Mouse (Mus musculus) bone marrow macrophage, adult 2 months (primary cell): ENCODE data around the gene Gm20388.

ENCODE experiments used
- CTCF ChIP-seq: IDR thresholded peaks from 2 replicates; pipeline ENCODE4 v1.5.1; 2012; ENCODE audit warnings: low read depth, mild to moderate bottlenecking, low read length, moderate library complexity
- POLR2A ChIP-seq: IDR thresholded peaks from 2 replicates; pipeline ENCODE4 v1.6.1; 2012; ENCODE audit warnings: mild to moderate bottlenecking, low read depth, low read length, borderline replicate concordance

DNA sequence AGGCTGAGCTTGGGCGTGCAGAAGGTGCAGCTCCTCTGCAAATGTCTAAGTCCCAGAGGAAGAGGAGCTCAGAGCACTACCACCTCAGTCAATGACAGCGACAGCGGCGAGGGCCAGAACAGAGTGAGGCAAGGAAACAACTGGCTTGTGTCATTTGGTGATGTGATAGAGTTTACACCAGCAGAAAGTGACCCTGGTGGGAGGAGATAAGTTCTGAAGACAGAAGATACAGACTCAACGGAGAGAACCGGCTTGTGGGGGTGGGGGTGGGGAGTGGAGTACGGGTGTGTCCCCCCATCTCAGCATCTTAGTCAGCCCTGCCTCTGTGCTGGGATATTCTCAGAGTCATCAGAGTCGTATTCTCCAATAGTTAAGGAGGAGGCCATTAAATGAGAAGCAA, 4166.7 kb downstream of the Gm20388 start:
- TF ChIP-seq POLR2A (no peak), CTCF (no peak)
